Mouse (Mus musculus): ENCODE measurements at regions not wholly inside any gene's neighbourhood (a gene's known extent, or its start where the extent isn't known, plus 50 kb on each side); places are given as distances from the start of the nearest gene placed in this dataset.

DNA sequence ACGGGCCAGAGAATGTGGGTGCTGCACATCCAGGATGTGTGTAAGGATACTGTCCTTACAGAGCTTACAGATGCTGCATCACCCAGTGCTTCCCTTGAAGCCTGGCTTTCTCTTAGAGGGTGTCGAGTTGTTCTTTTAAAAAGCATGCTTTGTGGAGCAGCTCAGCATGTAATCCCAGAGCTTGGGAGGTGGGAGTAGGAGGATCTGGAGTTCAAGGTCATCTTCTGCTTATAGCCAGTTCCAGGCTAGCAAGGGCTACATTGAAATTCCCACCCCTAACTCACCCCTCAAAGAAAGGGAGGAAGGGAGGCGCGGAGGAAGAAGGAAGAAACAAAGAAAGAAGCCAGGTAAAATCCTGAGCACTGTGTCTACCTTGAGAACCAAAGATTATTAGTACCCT, 76.0 kb upstream of the Gadd45a start:
- Histone ChIP-seq H3K36me3 (no peaks in the 10 kb centered on the region), H3K9ac (no peak overlapping the region), H3K9me3 (replicated peaks) (no peaks in the 10 kb centered on the region), H3K27me3 (peaks cover 20% of the 10 kb centered on the region), H3K4me1 (replicated peaks) (peaks cover 11% of the 10 kb centered on the region), H3K4me3 (replicated peaks) (no peak overlapping the region), H3K27ac (no peak overlapping the region), H3K4me2 (peak overlapping the region; percentile 58)
- DNase-seq (no peak), ATAC-seq (ENCODE audit: low read depth) (no peak)
- 68% methylated on average over 4 of the region's 4 CpGs for whole genome bisulfite sequencing (ENCODE audit: insufficient replicate concordance)

DNA sequence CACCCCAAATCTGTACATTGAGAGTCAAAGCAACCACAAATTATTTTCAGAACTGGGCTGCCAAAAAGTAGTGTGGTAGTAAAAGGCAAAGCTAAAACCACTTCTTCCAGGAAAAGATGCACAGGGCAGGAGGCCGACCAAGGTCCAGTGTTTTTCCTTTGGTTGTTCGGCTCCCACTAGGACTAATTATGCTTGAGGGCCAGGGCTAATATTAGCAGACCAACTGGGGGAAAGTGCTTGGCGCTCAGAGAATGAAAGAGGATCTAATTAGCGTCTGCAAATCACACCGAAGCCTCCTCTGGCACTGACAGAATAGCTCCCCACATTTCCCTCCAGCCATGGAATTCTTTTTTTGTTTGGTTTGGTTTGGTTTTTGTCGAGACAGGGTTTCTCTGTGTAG, 75.1 kb upstream of the Gadd45a start:
- peaks cover 20% of the 10 kb centered on the region for H3K27me3 ChIP-seq
- no peaks in the 10 kb centered on the region for H3K9me3 ChIP-seq (replicated peaks)
- H3K4me2 ChIP-seq = no peak overlapping the region
- H3K4me1 ChIP-seq (replicated peaks) = peaks cover 11% of the 10 kb centered on the region
- H3K36me3 ChIP-seq = no peaks in the 10 kb centered on the region
- no peak for ATAC-seq (ENCODE audit: low read depth)
- H3K27ac ChIP-seq = no peak overlapping the region
- no peak overlapping the region for H3K9ac ChIP-seq
- 68% methylated on average over 6 of the region's 6 CpGs for WGBS (ENCODE audit: insufficient replicate concordance)
- no peak for DNase-seq
- H3K4me3 ChIP-seq (replicated peaks) = no peak overlapping the region

DNA sequence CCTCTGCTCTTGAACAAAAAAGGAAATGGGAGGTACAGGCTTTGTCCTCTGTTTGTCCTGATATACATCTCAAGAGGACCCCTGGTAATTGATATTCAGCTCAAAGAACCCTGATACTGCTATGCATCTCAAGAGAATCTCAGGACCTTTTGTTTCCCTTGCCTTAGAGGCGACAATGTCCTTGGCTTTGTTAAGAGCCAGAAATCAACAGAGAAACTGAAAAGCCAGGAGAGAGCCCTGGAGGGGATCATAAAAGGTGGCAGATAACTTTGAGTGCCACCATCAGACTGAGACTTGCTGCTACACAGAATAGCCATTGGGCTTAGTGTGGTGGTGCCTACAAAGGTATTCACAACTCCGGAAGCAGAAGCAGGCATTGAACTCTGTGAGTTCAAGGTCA, 74.3 kb upstream of the Gadd45a start:
- H3K36me3 ChIP-seq = no peaks in the 10 kb centered on the region
- ATAC-seq (ENCODE audit: low read depth) = no peak
- 47% methylated on average over 2 of the region's 2 CpGs for WGBS (ENCODE audit: insufficient replicate concordance)
- H3K4me1 ChIP-seq (replicated peaks) = peaks cover 11% of the 10 kb centered on the region
- H3K27ac ChIP-seq = no peak overlapping the region
- peaks cover 20% of the 10 kb centered on the region for H3K27me3 ChIP-seq
- H3K4me3 ChIP-seq (replicated peaks) = no peak overlapping the region
- no peak overlapping the region for H3K4me2 ChIP-seq
- DNase-seq = no peak
- no peak overlapping the region for H3K9ac ChIP-seq
- no peaks in the 10 kb centered on the region for H3K9me3 ChIP-seq (replicated peaks)

DNA sequence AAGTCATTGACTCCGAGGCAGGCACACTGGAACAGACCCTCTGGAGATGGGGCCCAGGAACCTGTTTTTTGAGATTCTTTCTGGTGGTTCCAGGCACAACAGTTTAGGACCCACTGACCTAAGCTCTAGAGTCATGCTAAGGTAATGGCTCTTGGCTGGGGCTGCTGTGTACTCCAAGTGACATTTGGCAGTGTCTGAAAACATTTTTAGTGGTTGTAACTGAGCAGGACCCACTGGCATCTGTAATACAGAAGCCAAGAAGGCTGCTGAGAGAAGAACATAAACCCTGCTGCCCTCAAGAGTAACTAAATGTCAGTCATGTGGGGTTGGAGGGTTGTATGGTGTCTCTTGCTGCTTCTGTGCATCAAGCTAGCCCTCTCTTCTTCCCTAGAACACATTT, 73.1 kb upstream of the Gadd45a start:
- H3K27ac ChIP-seq = no peak overlapping the region
- H3K4me2 ChIP-seq = no peak overlapping the region
- peaks cover 6% of the 10 kb centered on the region; the same call in 1 of the 2 replicates for H3K4me1 ChIP-seq (replicated peaks)
- H3K27me3 ChIP-seq = peaks cover 20% of the 10 kb centered on the region
- H3K36me3 ChIP-seq = no peaks in the 10 kb centered on the region
- ATAC-seq (ENCODE audit: low read depth) (no peak), DNase-seq (no peak)
- H3K9me3 ChIP-seq (replicated peaks) = no peaks in the 10 kb centered on the region
- no peak overlapping the region for H3K9ac ChIP-seq
- no peak overlapping the region for H3K4me3 ChIP-seq (replicated peaks)
- 47% methylated on average over 1 of the region's 1 CpGs for WGBS (ENCODE audit: insufficient replicate concordance)

DNA sequence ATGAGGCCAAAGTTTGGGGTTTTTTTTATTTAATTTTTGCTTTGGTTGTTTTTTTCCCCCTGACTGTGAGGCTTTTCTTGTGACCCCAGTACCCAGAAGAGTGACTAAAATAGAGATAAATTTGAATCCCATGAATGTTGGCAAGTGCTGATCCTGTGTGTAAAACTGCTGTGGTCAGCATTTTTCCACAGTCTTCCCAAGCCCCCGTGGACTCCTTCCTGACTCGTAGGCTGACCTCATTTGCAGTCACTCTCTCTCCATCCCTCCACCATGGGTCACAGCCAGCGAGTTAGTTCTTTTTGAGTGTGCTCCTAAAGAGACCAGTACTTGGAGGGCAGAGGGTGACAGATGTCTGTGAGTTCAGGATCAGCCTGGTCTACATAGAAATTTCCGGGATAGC, 72.5 kb upstream of the Gadd45a start:
- H3K9me3 ChIP-seq (replicated peaks) = no peaks in the 10 kb centered on the region
- DNase-seq (no peak), ATAC-seq (ENCODE audit: low read depth) (no peak)
- H3K27me3 ChIP-seq = peaks cover 20% of the 10 kb centered on the region
- H3K4me2 ChIP-seq = no peak overlapping the region
- H3K4me1 ChIP-seq (replicated peaks) = 0 out of 2 replicates have a peak, but pooled peaks cover 4% of the 10 kb centered on the region
- no peaks in the 10 kb centered on the region for H3K36me3 ChIP-seq
- H3K9ac ChIP-seq = no peak overlapping the region
- 39% methylated on average over 4 of the region's 4 CpGs for WGBS (ENCODE audit: insufficient replicate concordance)
- H3K27ac ChIP-seq = no peak overlapping the region
- no peak overlapping the region for H3K4me3 ChIP-seq (replicated peaks)

GRCm38 (mm10) chr6:67107517-67107916, 70.3 kb upstream of the Gadd45a start:
- Histone ChIP-seq H3K4me3 (replicated peaks) (no peak overlapping the region), H3K27me3 (0 out of 2 replicates have a peak, but pooled peaks cover 9% of the 10 kb centered on the region), H3K9me3 (replicated peaks) (no peaks in the 10 kb centered on the region), H3K36me3 (no peaks in the 10 kb centered on the region), H3K4me1 (replicated peaks) (peaks cover 4% of the 10 kb centered on the region; the same call in 1 of the 2 replicates), H3K4me2 (no peak overlapping the region), H3K27ac (no peak overlapping the region), H3K9ac (no peak overlapping the region)
- 62% methylated on average over 4 of the region's 4 CpGs for WGBS (ENCODE audit: insufficient replicate concordance)
- ATAC-seq (ENCODE audit: low read depth) = no peak
- no peak for DNase-seq

- 65% methylated on average over 2 of the region's 2 CpGs for WGBS (ENCODE audit: insufficient replicate concordance)
- DNase-seq = no peak
- no peak overlapping the region for H3K9ac ChIP-seq
- H3K27ac ChIP-seq = no peak overlapping the region
- no peak for ATAC-seq (ENCODE audit: low read depth)
- H3K9me3 ChIP-seq (replicated peaks) = no peaks in the 10 kb centered on the region
- H3K36me3 ChIP-seq = no peaks in the 10 kb centered on the region
- H3K4me1 ChIP-seq (replicated peaks) = peaks cover 10% of the 10 kb centered on the region; the same call in 1 of the 2 replicates
- 0 out of 2 replicates have a peak, but pooled peaks cover 3% of the 10 kb centered on the region for H3K27me3 ChIP-seq
- H3K4me3 ChIP-seq (replicated peaks) = no peak overlapping the region
- H3K4me2 ChIP-seq = no peak overlapping the region
Observed at GRCm38 (mm10) chr6:67106493-67106892, 69.2 kb upstream of the Gadd45a start.

- Histone ChIP-seq H3K36me3 (no peaks in the 10 kb centered on the region), H3K4me2 (no peak overlapping the region), H3K4me1 (replicated peaks) (peaks cover 10% of the 10 kb centered on the region; the same call in 1 of the 2 replicates), H3K4me3 (replicated peaks) (no peak overlapping the region), H3K27me3 (no peaks in the 10 kb centered on the region), H3K9me3 (replicated peaks) (no peaks in the 10 kb centered on the region), H3K27ac (no peak overlapping the region), H3K9ac (no peak overlapping the region)
- ATAC-seq (ENCODE audit: low read depth) (no peak), DNase-seq (no peak)
- WGBS (ENCODE audit: insufficient replicate concordance) = 13% methylated on average over 4 of the region's 4 CpGs
Observed at GRCm38 (mm10) chr6:67105386-67105785, 68.1 kb upstream of the Gadd45a start.

GRCm38 (mm10) chr6:67104205-67104604, 66.9 kb upstream of the Gadd45a start:
- DNase-seq = no peak
- peaks cover 10% of the 10 kb centered on the region; the same call in 1 of the 2 replicates for H3K4me1 ChIP-seq (replicated peaks)
- WGBS (ENCODE audit: insufficient replicate concordance) = 68% methylated on average over 3 of the region's 3 CpGs

DNA sequence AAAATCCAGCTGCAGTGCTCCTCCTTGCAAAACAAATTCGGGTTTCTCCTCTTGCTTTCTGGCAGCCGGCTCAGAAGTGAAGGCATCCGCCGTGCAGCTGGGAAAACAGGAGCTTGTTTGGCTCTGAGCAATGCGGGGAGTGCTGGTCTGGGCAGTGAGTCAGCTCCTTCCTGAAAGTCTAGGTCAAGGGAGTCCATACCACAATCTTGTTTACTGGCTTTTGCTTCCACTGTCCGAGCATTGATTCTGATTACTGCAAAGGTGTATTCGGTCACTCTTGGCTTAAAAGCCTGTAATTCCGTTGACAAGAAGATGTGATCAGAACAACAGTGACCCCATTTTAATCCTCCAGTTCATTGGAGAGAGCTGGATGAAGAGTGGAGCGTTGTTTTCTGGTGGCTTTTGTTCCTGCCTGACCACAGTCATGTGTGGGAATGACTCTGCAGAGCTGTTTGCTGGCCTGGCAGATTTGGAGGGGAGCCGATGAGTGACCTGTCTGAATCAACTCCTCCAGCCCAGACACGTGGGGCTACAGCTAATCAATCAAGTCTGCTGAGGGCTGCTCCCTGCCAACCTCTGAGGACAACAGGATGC, 65.4 kb upstream of the Gadd45a start:
- Histone ChIP-seq H3K27me3 (0 out of 2 replicates have a peak, but pooled peaks cover 4% of the 10 kb centered on the region), H3K4me3 (replicated peaks) (no peak overlapping the region), H3K9me3 (replicated peaks) (no peaks in the 10 kb centered on the region), H3K4me2 (no peak overlapping the region), H3K4me1 (replicated peaks) (peaks cover 10% of the 10 kb centered on the region; the same call in 1 of the 2 replicates), H3K36me3 (no peaks in the 10 kb centered on the region), H3K27ac (no peak overlapping the region), H3K9ac (no peak overlapping the region)
- DNase-seq (no peak), ATAC-seq (ENCODE audit: low read depth) (peak; percentile 62; the same call in 1 of the 2 replicates)
- 21% methylated on average over 11 of the region's 11 CpGs for WGBS (ENCODE audit: insufficient replicate concordance)

More at GRCm38 (mm10) chr6:67104205-67104604, 66.9 kb upstream of the Gadd45a start:
- Histone ChIP-seq H3K27ac (no peak overlapping the region), H3K4me3 (replicated peaks) (no peak overlapping the region), H3K9ac (no peak overlapping the region), H3K9me3 (replicated peaks) (no peaks in the 10 kb centered on the region), H3K36me3 (no peaks in the 10 kb centered on the region), H3K4me2 (no peak overlapping the region), H3K27me3 (0 out of 2 replicates have a peak, but pooled peaks cover 4% of the 10 kb centered on the region)
- no peak for ATAC-seq (ENCODE audit: low read depth)

- Histone ChIP-seq H3K4me2 (no peak overlapping the region), H3K4me1 (replicated peaks) (peaks cover 10% of the 10 kb centered on the region; the same call in 1 of the 2 replicates), H3K9me3 (replicated peaks) (no peaks in the 10 kb centered on the region), H3K9ac (no peak overlapping the region), H3K4me3 (replicated peaks) (no peak overlapping the region), H3K36me3 (no peaks in the 10 kb centered on the region), H3K27me3 (0 out of 2 replicates have a peak, but pooled peaks cover 4% of the 10 kb centered on the region), H3K27ac (no peak overlapping the region)
- ATAC-seq (ENCODE audit: low read depth) (peak; percentile 53; the same call in 1 of the 2 replicates), DNase-seq (no peak)
- 53% methylated on average over 4 of the region's 4 CpGs for WGBS (ENCODE audit: insufficient replicate concordance)
Observed at GRCm38 (mm10) chr6:67102014-67102413, 64.8 kb upstream of the Gadd45a start.

DNA sequence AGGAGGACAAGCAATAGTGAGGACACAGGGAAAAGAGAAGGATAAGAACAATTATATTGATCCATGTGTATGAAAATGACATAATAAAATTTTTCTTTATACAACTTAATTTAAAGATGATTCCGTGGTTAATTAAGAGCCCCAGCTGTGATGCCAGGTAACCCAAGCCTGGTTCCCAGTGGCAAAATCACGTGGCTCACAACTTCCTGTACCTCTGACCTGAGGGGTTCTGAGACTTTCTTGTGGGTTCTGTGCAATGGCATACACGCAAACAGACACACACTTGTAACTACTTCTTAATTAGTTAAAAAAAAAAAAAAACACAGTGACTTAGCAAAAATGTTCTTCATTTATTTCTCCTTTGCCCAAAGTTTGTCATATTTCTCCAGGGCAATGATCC, 57.2 kb upstream of the Gadd45a start:
- 47% methylated on average over 3 of the region's 3 CpGs for WGBS (ENCODE audit: insufficient replicate concordance)
- Histone ChIP-seq H3K4me2 (no peak overlapping the region), H3K9me3 (replicated peaks) (no peaks in the 10 kb centered on the region)

More for the DNA sequence above, 57.2 kb upstream of the Gadd45a start:
- no peak overlapping the region for H3K4me3 ChIP-seq (replicated peaks)
- H3K27me3 ChIP-seq = peaks cover 12% of the 10 kb centered on the region; the same call in 1 of the 2 replicates
- ATAC-seq (ENCODE audit: low read depth) (no peak), DNase-seq (no peak)
- no peaks in the 10 kb centered on the region for H3K4me1 ChIP-seq (replicated peaks)
- H3K27ac ChIP-seq = no peak overlapping the region
- no peaks in the 10 kb centered on the region for H3K36me3 ChIP-seq
- H3K9ac ChIP-seq = no peak overlapping the region

Data from liver, embryonic 13.5 days (tissue).